Mouse (Mus musculus) frontal cortex, postnatal 14 days (tissue): Measurements from ENCODE around the gene Gm21117.
"Not testable (repeated sequence)": the region's sequence is repeated elsewhere in the genome, so short reads cannot be mapped to it uniquely, and the experiment has no call there.

ENCODE experiments used
- DNase-seq, 2 experiments: peaks; one replicate each; pipeline ENCODE4 v3.0.0; 2022; ENCODE audit warnings: low spot score in 2 of 2

Gene Gm21117

DNA sequence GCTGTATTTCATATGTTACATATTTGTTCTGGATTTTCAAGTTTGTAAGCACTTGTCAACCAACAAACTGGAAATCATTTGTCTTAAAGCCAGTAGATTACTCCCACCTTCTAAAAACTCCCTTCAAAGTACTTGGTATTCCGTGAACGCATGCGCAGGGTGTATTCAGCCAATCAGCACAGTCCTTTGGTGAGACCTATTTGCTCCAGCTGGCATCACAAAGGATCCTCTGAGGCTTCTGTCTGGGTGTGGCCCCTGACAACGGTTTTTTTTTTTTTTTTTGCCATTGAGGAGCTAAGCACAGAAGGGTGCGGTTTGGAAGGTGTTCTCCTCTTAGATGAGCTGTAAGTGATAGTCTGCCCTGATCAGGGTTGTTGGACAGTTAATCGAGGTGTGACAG lies at the start of gene Gm21117:
Gene Gm21117 (plus strand): TSS at position 301 of the 400 bp plus-strand sequence.
- DNase-seq = not testable (repeated sequence)
